Mouse (Mus musculus): ENCODE results near the gene Cep19. TPM values are rescaled to one million over a fixed set of nuclear protein-coding genes. Genes with fewer than 3 reads are reported as not detected.
"Not testable (repeated sequence)": the region's sequence is repeated elsewhere in the genome, so short reads cannot be mapped to it uniquely, and the experiment has no call there.

Gene Cep19
- polyA plus RNA-seq, 1 experiment from 2014 or later = 39.7 TPM

GRCm38 (mm10) chr16:32078408-32078990, 21.1 kb upstream of the Cep19 start:
- Histone ChIP-seq H3K27ac (peak overlapping the region; percentile 97), H3K4me3 (replicated peaks) (peak overlapping the region; percentile 97), H3K4me1 (peaks cover 18% of the 10 kb centered on the region), H3K27me3 (no peaks in the 10 kb centered on the region), H3K9me3 (no peaks in the 10 kb centered on the region), H3K9ac (peak overlapping the region; percentile 98), H3K4me2 (peak overlapping the region; percentile 57), H3K36me3 (replicated peaks) (peaks cover 9% of the 10 kb centered on the region; the same call in 1 of the 2 replicates)
- WGBS = under 1% methylated on average over 25 of the region's 30 CpGs
- no peak for ATAC-seq (ENCODE audit: low FRiP score)

- H3K4me3 ChIP-seq (replicated peaks) = peak within 1 kb of the TSS; percentile 97
- peak within 1 kb of the TSS; percentile 57 for H3K4me2 ChIP-seq
- peaks cover 12% of the 10 kb centered on the region; the same call in 1 of the 2 replicates for H3K36me3 ChIP-seq (replicated peaks)
- peak within 1 kb of the TSS; percentile 97 for H3K27ac ChIP-seq
- H3K27me3 ChIP-seq = no peaks in the 10 kb centered on the region
- peaks cover 18% of the 10 kb centered on the region for H3K4me1 ChIP-seq
- peak; percentile 97 for ATAC-seq (ENCODE audit: low FRiP score)
- H3K9ac ChIP-seq = peak within 1 kb of the TSS; percentile 98
- under 1% methylated on average over 44 of the region's 60 CpGs for WGBS
- no peaks in the 10 kb centered on the region for H3K9me3 ChIP-seq
Measured at GRCm38 (mm10) chr16:32078991-32079511, 20.5 kb upstream of the Cep19 start, which contains the start of gene Pak2. Gene Pak2, minus strand, starts transcription at chr16:32079342.

GRCm38 (mm10) chr16:32087629-32088443, 11.8 kb upstream of the Cep19 start:
- H3K9ac ChIP-seq = no peak overlapping the region
- H3K4me2 ChIP-seq = no peak overlapping the region
- no peaks in the 10 kb centered on the region for H3K9me3 ChIP-seq
- no peak overlapping the region for H3K4me3 ChIP-seq (replicated peaks)
- no peak overlapping the region for H3K27ac ChIP-seq
- 91% methylated on average over 17 of the region's 17 CpGs for WGBS
- no peaks in the 10 kb centered on the region for H3K4me1 ChIP-seq
- no peaks in the 10 kb centered on the region for H3K27me3 ChIP-seq
- H3K36me3 ChIP-seq (replicated peaks) = peaks cover 86% of the 10 kb centered on the region
- no peak for ATAC-seq (ENCODE audit: low FRiP score)

DNA sequence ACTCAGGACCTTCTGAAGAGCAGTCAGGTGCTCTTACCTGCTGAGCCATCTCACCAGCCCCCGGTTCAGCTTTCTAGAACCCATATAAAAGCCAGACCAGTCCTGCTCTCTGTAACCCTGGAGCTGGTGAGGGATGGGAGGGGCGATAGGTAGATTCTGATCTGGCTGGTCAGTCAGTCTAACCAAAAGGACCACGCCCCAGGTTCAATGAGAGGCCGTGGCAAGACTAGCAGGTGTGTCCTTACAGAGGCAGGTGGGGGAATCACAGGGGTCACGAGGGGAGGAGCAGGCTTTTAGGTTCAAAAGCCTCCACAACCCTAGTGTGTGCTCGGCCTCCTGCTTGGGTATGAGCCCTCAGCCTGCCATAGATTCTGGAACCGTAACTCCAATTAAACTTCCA, 8.1 kb upstream of the Cep19 start:
- H3K9me3 ChIP-seq = no peaks in the 10 kb centered on the region
- H3K4me3 ChIP-seq (replicated peaks) = no peak overlapping the region
- H3K27me3 ChIP-seq = no peaks in the 10 kb centered on the region
- H3K4me2 ChIP-seq = no peak overlapping the region
- no peak overlapping the region for H3K9ac ChIP-seq
- WGBS = 96% methylated on average over 7 of the region's 7 CpGs
- H3K4me1 ChIP-seq = no peaks in the 10 kb centered on the region
- peaks cover 72% of the 10 kb centered on the region for H3K36me3 ChIP-seq (replicated peaks)
- ATAC-seq (ENCODE audit: low FRiP score) = no peak
- H3K27ac ChIP-seq = no peak overlapping the region

GRCm38 (mm10) chr16:32097757-32098156, 1.8 kb upstream of the Cep19 start:
- not testable (repeated sequence) for H3K27ac ChIP-seq; H3K4me2 ChIP-seq; H3K9me3 ChIP-seq; H3K4me3 ChIP-seq (replicated peaks); ATAC-seq (ENCODE audit: low FRiP score); H3K9ac ChIP-seq; H3K27me3 ChIP-seq
- Histone ChIP-seq H3K36me3 (replicated peaks) (peaks cover 23% of the 10 kb centered on the region), H3K4me1 (peaks cover 15% of the 10 kb centered on the region)
- WGBS = 92% methylated on average over 2 of the region's 2 CpGs

GRCm38 (mm10) chr16:32098897-32099637, 533 bp upstream of the Cep19 start:
- H3K4me2 ChIP-seq = peak overlapping the region; percentile 80
- WGBS = under 1% methylated on average over 39 of the region's 39 CpGs
- H3K4me3 ChIP-seq (replicated peaks) = peak overlapping the region; percentile 95
- no peaks in the 10 kb centered on the region for H3K27me3 ChIP-seq
- peak overlapping the region; percentile 83 for H3K27ac ChIP-seq
- peaks cover 35% of the 10 kb centered on the region for H3K36me3 ChIP-seq (replicated peaks)
- no peaks in the 10 kb centered on the region for H3K9me3 ChIP-seq
- peaks cover 15% of the 10 kb centered on the region for H3K4me1 ChIP-seq
- peak; percentile 77 for ATAC-seq (ENCODE audit: low FRiP score)
- peak overlapping the region; percentile 89 for H3K9ac ChIP-seq

DNA sequence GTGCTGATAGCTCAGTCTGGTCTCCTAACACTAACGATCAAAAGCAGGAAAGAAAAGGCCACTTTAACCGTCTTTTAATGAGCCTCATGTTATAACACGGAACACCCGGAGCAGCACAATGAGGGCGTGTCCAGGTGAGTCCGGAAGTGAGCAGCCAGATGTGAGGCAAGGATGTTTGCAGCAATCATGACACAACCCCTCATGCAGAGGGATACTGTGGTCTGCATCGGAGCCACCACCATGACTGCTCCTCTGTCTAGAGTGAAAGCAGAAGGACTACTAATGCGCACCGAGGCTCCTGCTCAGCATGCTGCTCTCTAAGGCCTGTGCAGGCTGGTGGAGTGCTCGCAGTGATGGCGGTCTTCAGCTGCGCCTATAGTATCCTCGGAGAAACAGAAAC, 2.7 kb downstream of the Cep19 start:
- Histone ChIP-seq H3K9me3 (no peaks in the 10 kb centered on the region), H3K27me3 (no peaks in the 10 kb centered on the region), H3K27ac (no peak overlapping the region), H3K36me3 (replicated peaks) (peaks cover 44% of the 10 kb centered on the region), H3K4me3 (replicated peaks) (no peak overlapping the region), H3K9ac (no peak overlapping the region), H3K4me2 (no peak overlapping the region), H3K4me1 (peaks cover 15% of the 10 kb centered on the region)
- no peak for ATAC-seq (ENCODE audit: low FRiP score)
- 92% methylated on average over 13 of the region's 13 CpGs for WGBS

DNA sequence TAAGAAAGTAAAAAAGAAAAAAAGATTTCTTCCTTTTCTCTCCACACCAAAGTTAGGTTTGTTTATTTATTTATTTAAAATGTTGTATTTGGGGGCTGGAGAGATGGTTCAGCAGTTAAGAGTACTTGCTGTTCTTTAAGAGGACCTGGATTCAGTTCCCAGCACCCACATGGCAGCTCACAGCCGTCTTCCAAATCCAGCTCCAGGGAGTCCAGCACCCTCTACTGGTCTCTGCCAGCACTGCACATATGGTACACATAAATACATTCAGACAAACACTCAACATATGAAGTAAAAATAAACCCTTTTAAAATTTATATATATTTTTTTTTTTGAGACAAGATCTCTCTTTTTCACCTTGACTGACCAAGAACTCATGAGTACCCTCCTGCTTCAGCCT, 6.1 kb downstream of the Cep19 start:
- Histone ChIP-seq H3K4me2 (no peak overlapping the region), H3K27ac (no peak overlapping the region), H3K36me3 (replicated peaks) (peaks cover 52% of the 10 kb centered on the region), H3K4me1 (no peaks in the 10 kb centered on the region), H3K27me3 (no peaks in the 10 kb centered on the region), H3K9ac (no peak overlapping the region), H3K9me3 (no peaks in the 10 kb centered on the region), H3K4me3 (replicated peaks) (no peak overlapping the region)
- 93% methylated on average over 1 of the region's 1 CpGs for WGBS
- no peak for ATAC-seq (ENCODE audit: low FRiP score)

GRCm38 (mm10) chr16:32107342-32108045, 7.9 kb downstream of the Cep19 start:
- H3K36me3 ChIP-seq (replicated peaks) = peaks cover 45% of the 10 kb centered on the region
- no peaks in the 10 kb centered on the region for H3K27me3 ChIP-seq
- H3K4me2 ChIP-seq = no peak overlapping the region
- H3K9me3 ChIP-seq = no peaks in the 10 kb centered on the region
- H3K4me3 ChIP-seq (replicated peaks) = no peak overlapping the region
- 94% methylated on average over 12 of the region's 12 CpGs for WGBS
- ATAC-seq (ENCODE audit: low FRiP score) = no peak
- H3K27ac ChIP-seq = no peak overlapping the region
- H3K9ac ChIP-seq = no peak overlapping the region
- H3K4me1 ChIP-seq = no peaks in the 10 kb centered on the region

DNA sequence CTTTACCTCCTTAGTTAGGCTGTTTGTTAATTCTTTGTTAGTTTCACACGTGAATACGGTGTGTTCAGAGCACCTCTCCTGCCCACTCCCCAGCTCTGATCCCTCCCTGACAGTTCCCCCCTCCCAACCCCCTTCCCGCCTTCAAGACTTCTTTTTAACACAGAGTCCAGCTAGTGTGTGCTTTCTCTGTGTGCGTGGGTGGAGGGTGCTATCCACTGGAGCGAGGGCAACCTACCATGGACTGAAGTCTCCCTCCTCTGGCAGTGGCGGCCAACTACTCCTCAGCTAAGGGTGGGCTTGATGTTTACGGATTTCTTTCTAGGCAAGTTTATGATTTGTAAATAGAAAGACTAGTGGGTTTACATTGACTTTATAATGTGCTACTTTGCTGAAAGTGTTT, 8.6 kb downstream of the Cep19 start:
- H3K36me3 ChIP-seq (replicated peaks) = peaks cover 39% of the 10 kb centered on the region

DNA sequence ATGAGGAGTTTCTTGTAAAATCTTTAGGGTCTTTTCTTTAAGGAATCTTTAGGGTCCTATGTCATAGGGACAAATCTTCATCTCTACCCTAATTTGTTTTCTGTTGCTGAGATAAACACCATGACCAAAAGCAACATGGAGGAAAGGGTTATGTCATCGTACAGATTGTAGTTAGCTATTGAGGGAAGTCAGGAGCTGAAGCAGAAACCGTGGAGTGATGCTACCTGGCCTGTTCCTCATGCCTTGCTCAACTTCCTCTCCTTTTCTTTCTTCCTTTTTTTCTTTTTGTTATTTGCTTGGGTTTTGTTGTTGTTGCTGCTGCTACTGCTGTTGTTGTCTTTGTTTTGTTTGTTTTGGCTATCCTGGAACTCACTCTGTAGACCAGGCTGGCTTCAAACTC, 9.0 kb downstream of the Cep19 start:
- Histone ChIP-seq H3K9me3 (no peaks in the 10 kb centered on the region), H3K4me1 (no peaks in the 10 kb centered on the region), H3K27me3 (no peaks in the 10 kb centered on the region), H3K27ac (no peak overlapping the region), H3K9ac (no peak overlapping the region), H3K4me2 (no peak overlapping the region), H3K36me3 (replicated peaks) (peaks cover 35% of the 10 kb centered on the region), H3K4me3 (replicated peaks) (no peak overlapping the region)
- WGBS = 91% methylated on average over 2 of the region's 2 CpGs
- no peak for ATAC-seq (ENCODE audit: low FRiP score)

More for the DNA sequence above, 8.6 kb downstream of the Cep19 start:
- no peak for ATAC-seq (ENCODE audit: low FRiP score)
- H3K27ac ChIP-seq = no peak overlapping the region
- no peak overlapping the region for H3K9ac ChIP-seq
- H3K4me1 ChIP-seq = no peaks in the 10 kb centered on the region
- no peak overlapping the region for H3K4me2 ChIP-seq
- 86% methylated on average over 7 of the region's 7 CpGs for WGBS
- no peak overlapping the region for H3K4me3 ChIP-seq (replicated peaks)
- H3K27me3 ChIP-seq = no peaks in the 10 kb centered on the region
- no peaks in the 10 kb centered on the region for H3K9me3 ChIP-seq

Data from forebrain, embryonic 12.5 days (tissue).